Mouse (Mus musculus): ENCODE measurements around the gene Scaf1.

Gene Scaf1

GRCm38 (mm10) chr7:45013366-45014095 lies 2.6 kb downstream of the Scaf1 start:
- no peak for DNase-seq

GRCm38 (mm10) chr7:45012824-45013223 lies 3.3 kb downstream of the Scaf1 start:
- no peak for DNase-seq

DNA sequence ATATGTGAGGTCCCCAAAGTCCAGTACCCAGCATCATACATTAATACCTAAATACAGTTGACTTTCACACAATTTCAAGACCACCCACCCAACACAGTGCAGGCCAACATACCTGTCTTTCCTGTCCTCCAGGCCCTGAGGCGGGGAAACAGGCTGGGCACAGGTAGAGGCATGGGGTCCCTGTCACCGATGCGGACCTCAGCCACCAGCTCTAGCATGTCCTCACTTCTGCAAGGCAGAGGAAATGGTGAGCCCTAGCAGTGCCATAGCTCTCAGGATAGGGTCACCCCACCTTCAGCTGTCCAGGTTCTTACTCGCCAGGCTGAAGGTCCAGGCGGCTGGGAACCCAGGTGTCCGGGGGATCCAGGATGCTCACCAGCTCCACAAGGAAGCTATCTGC lies 4.2 kb downstream of the Scaf1 start:
- no peak for DNase-seq

DNA sequence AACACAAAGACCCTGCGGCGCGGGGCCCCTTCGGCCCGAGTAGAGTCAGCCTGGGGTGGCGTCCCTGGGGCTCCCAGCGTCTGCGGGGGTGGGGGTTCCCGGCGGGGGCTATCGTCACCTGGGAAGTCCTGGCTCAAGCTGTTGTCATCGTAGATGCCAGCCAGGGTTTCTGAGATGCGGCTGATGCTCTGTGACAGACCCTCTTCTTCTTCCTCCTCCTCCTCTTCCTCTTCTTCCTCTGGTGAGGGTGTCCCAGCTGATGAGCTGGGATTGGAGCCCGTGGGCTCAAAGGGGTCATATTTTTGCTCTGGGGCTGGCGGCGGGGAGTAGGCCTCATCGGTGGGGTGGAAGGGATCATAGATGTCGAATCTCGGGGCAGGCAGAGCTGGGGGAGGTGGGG lies 7.8 kb downstream of the Scaf1 start:
- DNase-seq = no peak

GRCm38 (mm10) chr7:45007846-45008245 lies 8.3 kb downstream of the Scaf1 start:
- DNase-seq = no peak

GRCm38 (mm10) chr7:45007141-45007540 lies 9.0 kb downstream of the Scaf1 start:
- no peak for DNase-seq

- DNase-seq = no peak
These were observed 9.7 kb downstream of the Scaf1 start for GRCm38 (mm10) chr7:45006503-45006902.

- no peak for DNase-seq
These were observed 10.7 kb downstream of the Scaf1 start for GRCm38 (mm10) chr7:45005321-45005992.

DNA sequence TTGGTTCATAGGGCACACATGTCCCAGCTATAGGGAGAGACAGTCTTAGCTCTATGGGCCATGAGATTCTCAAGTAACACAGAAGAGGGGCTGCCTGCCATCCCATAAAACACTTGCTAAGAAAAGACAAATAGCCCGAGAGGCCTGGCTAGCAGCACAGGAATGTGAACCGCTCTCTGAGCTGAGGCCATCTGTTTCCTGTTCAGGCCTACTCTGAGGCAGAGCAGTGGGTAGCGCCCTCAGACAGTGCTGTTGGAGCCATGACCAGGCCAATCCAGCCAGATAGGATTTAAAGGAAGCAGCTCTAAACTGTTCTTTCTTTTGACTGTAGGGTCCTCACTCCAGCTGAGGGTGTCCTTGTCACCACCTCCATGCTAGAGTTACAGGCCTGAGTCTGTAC lies 11.6 kb downstream of the Scaf1 start:
- no peak for DNase-seq

DNA sequence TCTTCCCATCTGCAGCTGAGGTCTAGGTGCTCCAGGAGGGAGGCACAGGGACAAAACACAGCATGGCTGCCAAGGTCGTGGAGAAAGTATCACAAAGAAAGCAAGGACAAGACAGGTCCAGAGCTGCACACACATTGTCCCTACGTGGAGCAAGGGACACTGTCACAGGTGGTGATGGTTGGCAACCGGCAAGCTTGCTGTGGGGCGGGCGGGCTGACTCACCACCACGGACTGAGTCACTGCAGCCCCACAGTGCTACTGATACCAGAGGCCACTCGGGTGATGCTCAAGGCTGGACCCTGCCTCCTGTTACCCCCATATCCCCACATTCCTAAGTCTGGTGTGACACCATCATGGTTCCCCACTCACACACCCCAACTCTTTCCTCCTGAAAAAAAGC lies 13.7 kb downstream of the Scaf1 start:
- no peak for DNase-seq

DNA sequence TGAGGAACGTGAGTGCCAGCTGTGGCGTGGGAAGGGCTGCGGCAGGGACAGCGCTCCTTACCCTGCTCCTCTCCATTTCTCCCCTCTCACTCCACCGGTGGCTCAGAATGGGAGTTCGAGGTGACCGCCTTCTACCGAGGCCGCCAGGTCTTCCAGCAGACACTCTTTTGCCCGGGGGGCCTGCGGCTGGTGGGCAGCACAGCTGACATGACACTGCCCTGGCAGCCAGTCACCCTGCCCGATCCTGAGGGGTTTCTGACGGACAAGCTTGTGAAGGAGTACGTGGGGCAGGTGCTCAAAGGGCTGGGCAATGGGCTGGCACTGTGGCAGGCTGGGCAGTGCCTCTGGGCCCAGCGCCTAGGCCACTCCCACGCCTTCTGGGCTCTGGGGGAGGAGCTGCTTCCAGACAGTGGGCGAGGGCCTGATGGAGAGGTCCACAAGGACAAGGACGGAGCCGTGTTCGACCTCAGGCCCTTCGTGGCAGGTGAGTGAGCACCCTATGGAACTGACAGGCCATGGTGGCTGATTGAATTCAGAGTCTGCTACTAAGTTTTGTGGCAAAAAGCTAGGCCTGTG lies 15.5 kb downstream of the Scaf1 start:
- DNase-seq = no peak

DNA sequence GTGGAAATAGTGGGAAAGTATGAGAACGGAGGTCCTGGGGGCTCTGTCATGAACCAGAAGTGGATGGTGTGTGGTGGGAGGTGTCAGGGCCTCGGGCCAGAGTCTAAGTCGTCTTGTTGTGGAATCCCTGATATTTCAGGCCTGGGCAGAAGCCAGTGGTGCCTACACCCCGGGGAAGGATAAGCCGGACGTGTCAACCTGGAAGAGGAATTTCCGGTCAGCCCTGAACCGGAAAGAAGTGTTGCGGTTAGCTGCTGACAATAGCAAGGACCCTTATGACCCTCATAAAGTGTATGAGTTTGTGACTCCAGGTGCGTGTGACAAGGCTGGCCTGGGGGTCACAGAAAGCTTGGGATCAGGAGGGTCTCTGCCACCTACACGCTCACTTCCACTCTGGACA lies 16.4 kb downstream of the Scaf1 start:
- no peak for DNase-seq

- peak; percentile 76 for DNase-seq
These were observed 17.6 kb downstream of the Scaf1 start, which contains the start of gene Bcl2l12 for GRCm38 (mm10) chr7:44998501-44998955. Gene Bcl2l12, minus strand, starts transcription at chr7:44998712.

DNA sequence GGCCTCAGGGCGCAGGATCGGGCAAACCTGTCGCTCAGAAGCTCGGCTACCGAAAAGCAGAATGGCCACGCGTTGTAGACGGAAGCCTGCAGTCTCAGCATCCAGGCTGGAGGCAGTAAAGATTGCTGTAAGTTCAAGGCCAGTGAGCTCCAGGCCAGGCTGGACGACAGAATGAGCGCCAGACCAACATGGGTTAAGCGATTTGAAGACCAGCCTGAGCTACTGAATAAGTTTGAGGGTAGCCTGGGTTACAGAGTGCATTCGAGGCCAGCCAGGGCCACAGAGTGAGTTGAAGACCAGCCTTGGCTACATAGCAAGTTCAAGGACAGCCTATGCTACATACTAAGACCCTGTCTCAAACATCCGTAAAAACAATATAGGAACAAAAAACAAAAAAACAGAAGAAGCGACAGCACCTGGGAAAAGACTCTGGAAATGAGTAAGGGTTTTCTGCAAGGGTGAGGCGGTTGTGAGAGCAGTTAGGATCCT lies 18.2 kb downstream of the Scaf1 start:
- DNase-seq = no peak

DNA sequence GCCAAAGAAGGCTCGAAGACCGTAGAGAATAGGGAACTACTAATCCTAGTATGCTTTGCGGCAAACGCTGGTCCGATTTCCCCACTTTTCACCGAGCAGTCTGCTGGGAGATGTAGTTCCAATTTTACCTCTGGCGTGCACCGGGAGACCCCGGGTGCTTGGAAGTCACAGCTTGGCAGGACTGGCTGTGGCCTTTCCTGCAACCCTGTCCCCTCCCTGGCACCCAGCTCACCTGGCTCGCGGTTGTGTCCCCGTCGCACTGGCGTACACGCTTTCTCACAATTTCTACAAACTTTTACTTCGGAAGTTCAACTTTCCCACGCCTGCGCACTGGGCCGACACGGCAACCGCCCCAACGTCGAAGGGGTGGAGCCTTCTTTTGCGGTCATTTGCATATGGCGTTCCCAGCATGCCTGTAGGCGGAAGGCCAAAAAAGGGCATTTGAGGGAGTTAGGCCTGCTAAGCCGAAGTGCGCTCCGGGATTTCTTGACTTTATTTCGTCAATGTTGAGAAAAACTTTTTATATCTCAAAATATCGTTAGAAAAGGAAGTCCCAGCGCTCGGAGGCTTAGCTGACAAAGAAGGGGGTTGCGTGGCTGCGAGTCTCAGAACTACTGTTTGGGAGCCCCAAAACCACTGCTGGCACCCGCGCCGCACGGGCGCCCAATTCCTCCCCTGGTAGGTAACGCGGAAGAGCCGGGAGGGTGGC lies 18.8 kb downstream of the Scaf1 start, which contains the start of gene Irf3:
Gene Irf3 (plus strand): TSS at position 418 of the 709 bp plus-strand sequence.
- DNase-seq = peak; percentile 98

DNA sequence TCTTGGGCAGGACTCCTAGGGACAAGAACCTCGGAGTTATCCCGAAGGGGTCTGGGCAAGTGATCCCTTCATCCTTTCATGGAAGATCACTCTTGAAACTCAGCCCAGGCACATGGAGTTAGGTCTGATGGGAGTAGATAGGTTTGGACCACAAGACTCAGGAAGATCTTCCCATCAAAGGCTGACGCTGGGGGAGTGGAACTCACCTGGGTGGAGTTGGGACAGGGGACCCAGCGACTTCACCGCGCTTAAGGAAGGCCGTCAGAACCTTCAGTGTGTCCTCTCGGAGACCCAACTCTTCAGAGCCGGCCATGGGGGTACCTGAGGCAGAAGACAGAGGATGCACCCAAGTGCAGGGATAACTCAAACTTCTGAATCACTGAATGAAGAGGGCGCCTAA lies 19.5 kb downstream of the Scaf1 start:
- DNase-seq = no peak

DNA sequence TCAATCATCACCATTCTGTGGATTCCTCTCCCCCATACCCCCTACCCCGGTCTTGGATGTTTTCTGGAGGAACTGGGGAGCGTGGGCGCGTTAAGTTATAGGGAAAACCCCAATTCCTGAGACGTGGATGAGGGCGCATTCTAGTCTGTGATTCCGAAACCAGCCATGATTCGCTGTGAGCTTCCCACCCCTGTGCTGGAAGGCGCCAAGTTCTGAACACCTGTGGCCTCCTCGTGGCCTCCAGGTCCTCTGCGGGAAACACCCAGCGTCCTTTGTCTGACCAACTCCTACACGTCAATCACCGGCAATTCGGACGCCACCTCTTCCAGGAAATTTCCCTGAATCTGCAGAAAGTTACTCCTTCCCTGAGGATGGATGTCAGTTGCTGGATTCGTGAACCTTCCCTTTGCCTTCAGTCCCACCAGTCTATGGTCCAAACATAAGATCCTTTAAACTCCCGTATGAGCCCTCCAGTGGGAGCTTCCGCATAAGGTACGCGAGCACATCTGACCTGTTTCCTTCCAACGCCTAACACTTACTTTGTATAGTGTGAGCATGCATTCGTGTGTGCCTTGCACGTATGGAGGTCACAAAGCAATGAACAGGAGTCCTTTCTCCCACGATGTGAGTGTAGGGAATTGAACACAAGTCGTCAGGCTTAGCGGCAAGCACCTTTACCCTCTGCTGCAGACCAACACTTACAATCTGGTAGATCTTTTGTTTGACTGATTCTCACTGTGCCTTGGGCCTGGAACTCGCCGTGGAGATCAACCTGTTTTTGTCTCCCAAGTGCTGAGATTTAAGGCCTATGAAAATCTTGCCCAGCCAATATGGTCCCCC lies 29.1 kb downstream of the Scaf1 start:
- DNase-seq = no peak

- peak; percentile 99 for DNase-seq
These were observed 29.8 kb downstream of the Scaf1 start, which contains the start of gene Prmt1 for GRCm38 (mm10) chr7:44986192-44986878. Gene Prmt1, minus strand, starts transcription at chr7:44986568.

- DNase-seq = peak; percentile 51
These were observed 30.5 kb downstream of the Scaf1 start for GRCm38 (mm10) chr7:44985595-44986191.

GRCm38 (mm10) chr7:44984833-44985164 lies 31.4 kb downstream of the Scaf1 start:
- no peak for DNase-seq

All from kidney, adult 18-20 months (tissue).